Mouse (Mus musculus) CH12.LX (cell line): ENCODE measurements around the gene Rhobtb3. TPM values are rescaled to one million over a fixed set of nuclear protein-coding genes. Genes with fewer than 3 reads are reported as not detected.

Experiments
- DNase-seq: peaks from one replicate; pipeline ENCODE4 v3.0.0-alpha.2; 2013; ENCODE audit errors: extremely low read depth
- H3K27ac ChIP-seq: 2 replicates; pipeline ENCODE4 v1.5.1; 2012; ENCODE audit warnings: low read depth, mild to moderate bottlenecking, control low read depth, moderate library complexity; ENCODE audit not compliant: insufficient read depth
- H3K27me3 ChIP-seq: replicated peaks from 2 replicates; pipeline ENCODE3; 2012; ENCODE audit warnings: inconsistent platforms
- H3K36me3 ChIP-seq, 2 experiments: replicated peaks in 1 of 2; 2 replicates each; pipeline versions ENCODE3 to v1.6.1; 2012; ENCODE audit warnings: inconsistent platforms in 1 of 2, low read length in 1 of 2, mild to moderate bottlenecking in 1 of 2, mixed read lengths in 1 of 2, moderate library complexity in 1 of 2; ENCODE audit not compliant: control insufficient read depth in 1 of 2, insufficient read depth in 1 of 2
- H3K4me1 ChIP-seq, 2 experiments: 2 replicates each; pipeline ENCODE4 v1.6.1; 2012; ENCODE audit warnings: inconsistent platforms in 1 of 2, moderate library complexity in 1 of 2; ENCODE audit not compliant: insufficient read depth in 2 of 2, control insufficient read depth in 1 of 2
- H3K4me2 ChIP-seq: 2 replicates; pipeline ENCODE4 v1.6.1; 2012; ENCODE audit warnings: low read depth, mild to moderate bottlenecking, control low read depth; ENCODE audit not compliant: poor library complexity, insufficient read depth, severe bottlenecking
- H3K4me3 ChIP-seq, 3 experiments: fragments of 150-350 bp in 1 of 3; sonication (generic) in 1 of 3; replicated peaks in 1 of 3; 2 replicates each; pipeline versions ENCODE3 to v1.5.1; 2011 to 2012; ENCODE audit warnings: low read depth in 2 of 3, low read length in 2 of 3, mild to moderate bottlenecking in 2 of 3, moderate library complexity in 2 of 3, control low read depth in 1 of 3, improper control_type of control experiment in 1 of 3, inconsistent platforms in 1 of 3, mixed read lengths in 1 of 3; ENCODE audit not compliant: poor library complexity in 1 of 3
- H3K79me2 ChIP-seq: replicated peaks from 2 replicates; pipeline ENCODE4 v1.6.1; 2012; ENCODE audit warnings: mild to moderate bottlenecking, moderate library complexity; ENCODE audit not compliant: control insufficient read depth, poor library complexity, insufficient read depth, severe bottlenecking; ENCODE audit errors: extremely low read depth
- H3K9ac ChIP-seq: 2 replicates; pipeline ENCODE4 v1.6.1; 2012; ENCODE audit warnings: low read depth, mild to moderate bottlenecking, control low read depth, moderate library complexity; ENCODE audit not compliant: insufficient read depth
- H3K9me3 ChIP-seq: replicated peaks from 2 replicates; pipeline ENCODE3; 2012; ENCODE audit warnings: low read length, inconsistent platforms, mixed read lengths
- CHD1 ChIP-seq: IDR thresholded peaks from 2 replicates; pipeline ENCODE4 v1.6.1; 2012; ENCODE audit warnings: low read depth, low read length, improper control_type of control experiment, inconsistent platforms
- CHD2 ChIP-seq: IDR thresholded peaks from 2 replicates; pipeline ENCODE4 v1.6.1; 2011; ENCODE audit warnings: low read length, improper control_type of control experiment
- CTCF ChIP-seq, 2 experiments: IDR thresholded peaks in 1 of 2; conservative IDR thresholded peaks in 1 of 2; 2 replicates each; pipeline ENCODE4 v1.5.1; 2011 to 2012; ENCODE audit warnings: low read depth in 2 of 2, low read length in 2 of 2, improper control_type of control experiment in 1 of 2, inconsistent platforms in 1 of 2, mild to moderate bottlenecking in 1 of 2, moderate library complexity in 1 of 2
- ELF1 ChIP-seq: IDR thresholded peaks from 2 replicates; pipeline ENCODE4 v1.6.1; 2014; ENCODE audit warnings: low read depth, mild to moderate bottlenecking, inconsistent platforms, low read length, improper control_type of control experiment
- EP300 ChIP-seq: IDR thresholded peaks from 2 replicates; pipeline ENCODE4 v1.6.1; 2011; ENCODE audit warnings: low read length, improper control_type of control experiment
- ETS1 ChIP-seq: conservative IDR thresholded peaks from 2 replicates; pipeline ENCODE4 v1.6.1; 2012; ENCODE audit warnings: low read depth, mild to moderate bottlenecking, inconsistent platforms, low read length, improper control_type of control experiment, moderate library complexity
- GABPA ChIP-seq: IDR thresholded peaks from 2 replicates; pipeline ENCODE4 v1.6.1; 2012; ENCODE audit warnings: low read depth, low read length, improper control_type of control experiment, inconsistent platforms; ENCODE audit not compliant: insufficient replicate concordance
- IRF4 ChIP-seq: IDR thresholded peaks from 2 replicates; pipeline ENCODE4 v1.6.1; 2014; ENCODE audit warnings: low read depth, mild to moderate bottlenecking, inconsistent platforms, low read length, improper control_type of control experiment
- JUND ChIP-seq: conservative IDR thresholded peaks from 2 replicates; pipeline ENCODE4 v1.6.1; 2011; ENCODE audit warnings: low read depth, low read length, improper control_type of control experiment
- KAT2A ChIP-seq: IDR thresholded peaks from 2 replicates; pipeline ENCODE4 v1.6.1; 2012; ENCODE audit warnings: low read length, improper control_type of control experiment, inconsistent platforms; ENCODE audit not compliant: insufficient replicate concordance
- MAX ChIP-seq: IDR thresholded peaks from 2 replicates; pipeline ENCODE4 v1.6.1; 2011; ENCODE audit warnings: low read length, improper control_type of control experiment
- MXI1 ChIP-seq: IDR thresholded peaks from 2 replicates; pipeline ENCODE4 v1.6.1; 2011; ENCODE audit warnings: mild to moderate bottlenecking, low read depth, low read length, improper control_type of control experiment
- NELFE ChIP-seq: IDR thresholded peaks from 2 replicates; pipeline ENCODE4 v1.6.1; 2011; ENCODE audit warnings: low read depth, low read length, improper control_type of control experiment
- NRF1 ChIP-seq: IDR thresholded peaks from 2 replicates; pipeline ENCODE4 v1.6.1; 2014; ENCODE audit warnings: low read depth, mild to moderate bottlenecking, inconsistent platforms, low read length, improper control_type of control experiment, moderate library complexity
- PAX5 ChIP-seq: IDR thresholded peaks from 2 replicates; pipeline ENCODE4 v1.6.1; 2012; ENCODE audit warnings: low read length, inconsistent platforms, mixed read lengths
- POLR2A ChIP-seq: IDR thresholded peaks from 2 replicates; pipeline ENCODE4 v1.6.1; 2011; ENCODE audit warnings: low read depth, mild to moderate bottlenecking, improper control_type of control experiment, low read length
- POLR2AphosphoS2 ChIP-seq: IDR thresholded peaks from 2 replicates; pipeline ENCODE4 v1.6.1; 2011; ENCODE audit warnings: low read depth, low read length, improper control_type of control experiment
- RAD21 ChIP-seq: IDR thresholded peaks from 2 replicates; pipeline ENCODE4 v1.6.1; 2011; ENCODE audit warnings: low read depth, mild to moderate bottlenecking, low read length, improper control_type of control experiment, moderate library complexity
- RCOR1 ChIP-seq: conservative IDR thresholded peaks from 2 replicates; pipeline ENCODE4 v1.6.1; 2012; ENCODE audit warnings: low read depth, mild to moderate bottlenecking, inconsistent platforms, low read length, improper control_type of control experiment
- SIN3A ChIP-seq: IDR thresholded peaks from 2 replicates; pipeline ENCODE4 v1.6.1; 2012; ENCODE audit warnings: low read length, improper control_type of control experiment, inconsistent platforms
- SMC3 ChIP-seq: IDR thresholded peaks from 2 replicates; pipeline ENCODE4 v1.6.1; 2011; ENCODE audit warnings: low read depth, low read length, improper control_type of control experiment
- TBP ChIP-seq: conservative IDR thresholded peaks from 2 replicates; pipeline ENCODE4 v1.6.1; 2011; ENCODE audit warnings: low read depth, low read length, improper control_type of control experiment
- UBTF ChIP-seq: IDR thresholded peaks from 2 replicates; pipeline ENCODE4 v1.6.1; 2012; ENCODE audit warnings: low read depth, mild to moderate bottlenecking, inconsistent platforms, low read length, improper control_type of control experiment, moderate library complexity
- USF2 ChIP-seq: conservative IDR thresholded peaks from 2 replicates; pipeline ENCODE4 v1.6.1; 2011; ENCODE audit warnings: low read depth, low read length, improper control_type of control experiment
- ZC3H11A ChIP-seq: IDR thresholded peaks from 2 replicates; pipeline ENCODE4 v1.6.1; 2012; ENCODE audit warnings: low read depth, mild to moderate bottlenecking, inconsistent platforms, low read length, improper control_type of control experiment
- ZKSCAN1 ChIP-seq: IDR thresholded peaks from 2 replicates; pipeline ENCODE4 v1.6.1; 2012; ENCODE audit warnings: low read depth, inconsistent platforms, low read length, improper control_type of control experiment, borderline replicate concordance
- ZNF384 ChIP-seq: IDR thresholded peaks from 2 replicates; pipeline ENCODE4 v1.6.1; 2012; ENCODE audit warnings: low read depth, low read length, improper control_type of control experiment, inconsistent platforms
- dilution Hi-C: fragments of 300-500 bp; cut with MboI; formaldehyde crosslinking; loops from 2 replicates; pipeline ENCODE4 v1.14.3; 2020; ENCODE audit warnings: low sequenced_read_pairs; ENCODE audit not compliant: extremely low pct_unique_long_range_greater_than_20kb, extremely low pct_ligation_motif_present
- in situ Hi-C: fragments of 300-500 bp; cut with MboI; formaldehyde crosslinking; loops from 3 replicates; pipeline ENCODE4 v1.14.3; 2019; ENCODE audit warnings: low sequenced_read_pairs, low pct_ligation_motif_present, low pct_unique_long_range_greater_than_20kb, mixed read lengths
- polyA plus RNA-seq: library from polyadenylated mRNA; unstranded; fragments of >175 nt; gene quantifications from 2 replicates; pipeline ENCODE4 v1.2.1, GENCODE M21; 2012; ENCODE audit warnings: low read depth; ENCODE audit not compliant: insufficient read length
- total RNA-seq, 2 experiments: library from RNA; depleted of rRNA; stranded (reverse); fragments of 300-350 nt in 1 of 2; fragments of >200 nt in 1 of 2; gene quantifications; 2 replicates each; pipeline ENCODE4 v1.2.3; 2012 to 2014

Rhobtb3 gene
- total and polyA plus RNA-seq, 3 experiments = 2.0 to 3.6 (median 3.4) TPM

DNA sequence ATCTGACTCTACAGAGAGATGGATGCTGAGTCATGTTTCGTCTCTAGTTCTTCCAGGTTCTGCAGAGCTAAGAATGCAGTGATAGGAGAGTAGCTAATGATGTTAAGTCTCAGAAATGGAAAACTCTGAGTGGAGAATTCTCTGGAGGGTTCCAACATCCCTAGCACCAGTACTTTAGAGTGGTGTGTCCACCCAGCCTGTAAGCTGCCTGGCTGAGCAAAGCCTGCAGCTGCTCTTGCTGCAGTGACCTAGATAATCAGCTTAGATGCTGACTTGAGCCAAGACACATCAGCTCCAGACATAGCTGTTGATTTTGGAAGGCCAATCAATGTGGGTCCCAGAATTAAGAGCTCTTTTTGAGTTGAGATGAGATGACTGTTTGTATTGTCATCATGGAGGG, 44.4 kb upstream of the Rhobtb3 start:
- H3K4me3 ChIP-seq = no peak overlapping the region
- H3K36me3 ChIP-seq = no peaks in the 10 kb centered on the region
- no peak for TF ChIP-seq RCOR1
- TF ChIP-seq JUND = no peak
- TF ChIP-seq POLR2AphosphoS2 = no peak
- TF ChIP-seq ZC3H11A = no peak
- TF ChIP-seq, all 38 proteins: peak for 0
- H3K4me1 ChIP-seq = peaks cover 0 to 12% of the 10 kb centered on the region in 2 experiments; a peak in 2 of 4 replicates
- no peak overlapping the region for H3K27ac ChIP-seq
- in situ Hi-C loops (no loop called here), dilution Hi-C loops (no loop called here)
- H3K9ac ChIP-seq = no peak overlapping the region
- no peaks in the 10 kb centered on the region for H3K79me2 ChIP-seq
- no peak overlapping the region for H3K4me2 ChIP-seq
- no peak for DNase-seq
- no peaks in the 10 kb centered on the region for H3K27me3 ChIP-seq
- H3K9me3 ChIP-seq = no peaks in the 10 kb centered on the region

GRCm38 (mm10) chr13:75981901-75982300, 38.2 kb upstream of the Rhobtb3 start:
- dilution Hi-C loops = no loop called here
- DNase-seq = peak; percentile 29

GRCm38 (mm10) chr13:75976649-75977048, 32.9 kb upstream of the Rhobtb3 start:
- in situ Hi-C loops = no loop called here
- dilution Hi-C loops = no loop called here
- no peaks in the 10 kb centered on the region for H3K9me3 ChIP-seq

More at GRCm38 (mm10) chr13:75981901-75982300, 38.2 kb upstream of the Rhobtb3 start:
- no peaks in the 10 kb centered on the region for H3K27me3 ChIP-seq
- H3K36me3 ChIP-seq = no peaks in the 10 kb centered on the region
- in situ Hi-C loops = no loop called here
- H3K9me3 ChIP-seq = no peaks in the 10 kb centered on the region
- H3K79me2 ChIP-seq = no peaks in the 10 kb centered on the region
- no peak overlapping the region for H3K4me2 ChIP-seq
- peak; percentile 53 for TF ChIP-seq RAD21
- TF ChIP-seq KAT2A = no peak
- no peak for TF ChIP-seq USF2
- no peak for TF ChIP-seq ZKSCAN1
- TF ChIP-seq JUND = no peak
- TF ChIP-seq MAX = no peak
- no peak for TF ChIP-seq ZC3H11A
- TF ChIP-seq CTCF (conservative IDR thresholded peaks at IDR 0.05 in 1 of 2, IDR thresholded peaks at IDR 0.05 in 1 of 2; ENCODE audit: low read depth in 2 of 2, low read length in 2 of 2) = peak in 1 of 2 experiments; percentile 65; a peak in 3 of 4 replicates
- TF ChIP-seq ETS1 = no peak
- no peak for TF ChIP-seq IRF4
- TF ChIP-seq POLR2AphosphoS2 = no peak
- no peak for TF ChIP-seq ELF1
- no peak for TF ChIP-seq UBTF
- TF ChIP-seq SMC3 = peak; percentile 55
- TF ChIP-seq NRF1 = no peak
- no peaks in the 10 kb centered on the region for H3K4me1 ChIP-seq
- H3K9ac ChIP-seq = no peak overlapping the region
- no peak overlapping the region for H3K4me3 ChIP-seq
- no peak overlapping the region for H3K27ac ChIP-seq

More at GRCm38 (mm10) chr13:75976649-75977048, 32.9 kb upstream of the Rhobtb3 start:
- Histone ChIP-seq H3K36me3 (no peaks in the 10 kb centered on the region), H3K9ac (no peak overlapping the region), H3K4me1 (no peaks in the 10 kb centered on the region), H3K27ac (no peak overlapping the region), H3K4me2 (no peak overlapping the region), H3K4me3 (no peak overlapping the region), H3K27me3 (no peaks in the 10 kb centered on the region), H3K79me2 (no peaks in the 10 kb centered on the region)
- TF ChIP-seq POLR2A (no peak), USF2 (no peak), TBP (no peak), SMC3 (no peak), CHD2 (no peak), SIN3A (no peak), MXI1 (no peak), GABPA (no peak), NRF1 (no peak), ZC3H11A (no peak), POLR2AphosphoS2 (no peak), ZNF384 (no peak), CTCF (conservative IDR thresholded peaks at IDR 0.05 in 1 of 2, IDR thresholded peaks at IDR 0.05 in 1 of 2; ENCODE audit: low read depth in 2 of 2, low read length in 2 of 2) (no peak), JUND (no peak), ETS1 (no peak), PAX5 (no peak), NELFE (no peak), CHD1 (no peak), EP300 (no peak), IRF4 (no peak)
- DNase-seq = no peak
